Comparison of ENCODE assay signal across 10 mouse cellular contexts in the genomic region with DNA sequence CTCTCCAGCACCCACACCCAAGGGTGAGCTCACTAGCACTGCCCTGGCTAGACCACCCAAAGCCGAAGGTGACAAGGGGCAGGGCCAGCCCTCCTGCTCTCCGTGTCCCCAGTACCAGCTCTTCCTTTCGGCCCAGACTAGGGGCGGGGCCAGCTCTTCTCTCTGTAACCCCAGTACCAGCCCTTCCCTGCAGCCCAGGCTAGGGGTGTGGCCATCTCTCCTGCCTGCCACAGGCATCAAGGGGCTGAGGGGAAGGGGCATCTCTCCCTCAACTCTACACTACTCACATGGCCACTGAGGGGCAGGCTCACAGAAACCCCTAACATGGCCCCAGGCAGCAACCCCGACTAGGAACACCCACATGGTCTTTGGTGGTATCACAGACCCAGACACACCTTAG. TPM values are rescaled to one million over a fixed set of nuclear protein-coding genes. Genes with fewer than 3 reads are reported as not detected.
DNase-seq lines count a peak whose midpoint lies in the region; ATAC-seq lines count a peak whose summit lies in the region.
"Had no signal": no experiment of that assay in that cellular context is flagged by ENCODE, and none has a peak within 500 bp of the region (broad histone marks: within the 10 kb centered on the region; RNA-seq: fewer than 3 reads in every experiment).

No protein-coding gene starts in this region.

- DNase-seq in forebrain, embryonic 10.5 days (ENCODE audit: extremely low spot score, low spot score), result no peak
- DNase-seq in forebrain, embryonic 14.5 days (ENCODE audit: low spot score), result no peak
- DNase-seq in limb, embryonic 11.5 days (ENCODE audit: low spot score), result no peak
- no peak for DNase-seq in limb, embryonic 10.5 days (ENCODE audit: low spot score)
- no peak for DNase-seq in urinary bladder, adult 18-20 months (ENCODE audit: low spot score in 2 of 2)
- no peak for DNase-seq in spleen, adult 12 weeks (ENCODE audit: low spot score)
- DNase-seq: kidney, adult 8-10 months had no signal

- H3K4me2 ChIP-seq in forebrain, embryonic 14.5 days (ENCODE audit: low read length), result no peak overlapping the region
- H3K4me2 ChIP-seq in limb, embryonic 11.5 days (ENCODE audit: low read depth, severe bottlenecking), result no peak overlapping the region
- no peak overlapping the region for H3K4me2 ChIP-seq in embryonic facial prominence, embryonic 12.5 days (replicated peaks)
- H3K4me2 ChIP-seq in limb, embryonic 15.5 days, result no peak overlapping the region

- no peaks in the 10 kb centered on the region for H3K36me3 ChIP-seq in forebrain, embryonic 10.5 days (replicated peaks)
- no peaks in the 10 kb centered on the region for H3K36me3 ChIP-seq in forebrain, embryonic 14.5 days (ENCODE audit: control insufficient read depth, insufficient read depth, low read length)
- no peaks in the 10 kb centered on the region for H3K36me3 ChIP-seq in limb, embryonic 11.5 days (ENCODE audit: control insufficient read depth, insufficient read depth, low read length)
- H3K36me3 ChIP-seq in limb, embryonic 10.5 days, result no peaks in the 10 kb centered on the region
- H3K36me3 ChIP-seq in embryonic facial prominence, embryonic 12.5 days, result no peaks in the 10 kb centered on the region
- no peaks in the 10 kb centered on the region for H3K36me3 ChIP-seq in limb, embryonic 15.5 days

- H3K4me1 ChIP-seq in forebrain, embryonic 10.5 days, result peaks cover 39% of the 10 kb centered on the region
- peaks cover 4% of the 10 kb centered on the region for H3K4me1 ChIP-seq in forebrain, embryonic 14.5 days (ENCODE audit: control insufficient read depth, insufficient read depth, low read length)
- H3K4me1 ChIP-seq in limb, embryonic 11.5 days (ENCODE audit: control insufficient read depth, insufficient read depth, low read length), result peaks cover 5% of the 10 kb centered on the region; the same call in 1 of the 2 replicates
- H3K4me1 ChIP-seq in limb, embryonic 10.5 days, result peaks cover 17% of the 10 kb centered on the region
- peaks cover 9% of the 10 kb centered on the region for H3K4me1 ChIP-seq in embryonic facial prominence, embryonic 12.5 days
- H3K4me1 ChIP-seq in limb, embryonic 15.5 days, result peaks cover 13% of the 10 kb centered on the region

- H3K4me3 ChIP-seq in forebrain, embryonic 10.5 days, result no peak overlapping the region
- H3K4me3 ChIP-seq in forebrain, embryonic 14.5 days (ENCODE audit: low read depth, low read length), result no peak overlapping the region
- no peak overlapping the region for H3K4me3 ChIP-seq in limb, embryonic 11.5 days (ENCODE audit: low read depth, low read length)
- no peak overlapping the region for H3K4me3 ChIP-seq in limb, embryonic 10.5 days
- no peak overlapping the region for H3K4me3 ChIP-seq in embryonic facial prominence, embryonic 12.5 days
- no peak overlapping the region for H3K4me3 ChIP-seq in limb, embryonic 15.5 days

- WGBS in forebrain, embryonic 10.5 days, result 14% methylated on average over 5 of the region's 5 CpGs
- WGBS in forebrain, embryonic 14.5 days, result 16% methylated on average over 5 of the region's 5 CpGs
- WGBS in limb, embryonic 11.5 days, result 4% methylated on average over 5 of the region's 5 CpGs
- 10% methylated on average over 5 of the region's 5 CpGs for WGBS in limb, embryonic 10.5 days
- 6% methylated on average over 5 of the region's 5 CpGs for WGBS in embryonic facial prominence, embryonic 12.5 days
- 11% methylated on average over 5 of the region's 5 CpGs for WGBS in limb, embryonic 15.5 days

- H3K27me3 ChIP-seq in forebrain, embryonic 10.5 days (ENCODE audit: poor library complexity, severe bottlenecking), result peaks cover 19% of the 10 kb centered on the region
- no peaks in the 10 kb centered on the region for H3K27me3 ChIP-seq in forebrain, embryonic 14.5 days (replicated peaks; ENCODE audit: control insufficient read depth, insufficient read depth, low read length)
- H3K27me3 ChIP-seq in limb, embryonic 11.5 days (ENCODE audit: control insufficient read depth, insufficient read depth, low read length), result no peaks in the 10 kb centered on the region
- peaks cover 6% of the 10 kb centered on the region; the same call in 1 of the 2 replicates for H3K27me3 ChIP-seq in limb, embryonic 10.5 days (ENCODE audit: low read depth, poor library complexity, severe bottlenecking)
- no peaks in the 10 kb centered on the region for H3K27me3 ChIP-seq in embryonic facial prominence, embryonic 12.5 days
- peaks cover under 1% of the 10 kb centered on the region; the same call in 1 of the 2 replicates for H3K27me3 ChIP-seq in limb, embryonic 15.5 days

- H3K9me3 ChIP-seq in forebrain, embryonic 10.5 days, result peaks cover 6% of the 10 kb centered on the region
- no peaks in the 10 kb centered on the region for H3K9me3 ChIP-seq in forebrain, embryonic 14.5 days (replicated peaks; ENCODE audit: control insufficient read depth, low read length)
- H3K9me3 ChIP-seq in limb, embryonic 11.5 days (ENCODE audit: control insufficient read depth, low read length), result no peaks in the 10 kb centered on the region
- 0 out of 2 replicates have a peak, but pooled peaks cover 5% of the 10 kb centered on the region for H3K9me3 ChIP-seq in limb, embryonic 10.5 days (replicated peaks)
- no peaks in the 10 kb centered on the region for H3K9me3 ChIP-seq in embryonic facial prominence, embryonic 12.5 days
- H3K9me3 ChIP-seq in limb, embryonic 15.5 days, result no peaks in the 10 kb centered on the region

- no peak overlapping the region for H3K9ac ChIP-seq in forebrain, embryonic 14.5 days (ENCODE audit: low read length)
- no peak overlapping the region for H3K9ac ChIP-seq in limb, embryonic 11.5 days (ENCODE audit: low read length)
- H3K9ac ChIP-seq in embryonic facial prominence, embryonic 12.5 days, result no peak overlapping the region
- H3K9ac ChIP-seq in limb, embryonic 15.5 days, result no peak overlapping the region

- H3K27ac ChIP-seq in forebrain, embryonic 10.5 days, result peak overlapping the region; percentile 48; the same call in 1 of the 2 replicates
- H3K27ac ChIP-seq in forebrain, embryonic 14.5 days (ENCODE audit: low read depth, low read length), result no peak overlapping the region
- H3K27ac ChIP-seq in limb, embryonic 11.5 days (replicated peaks; ENCODE audit: low read depth, low read length), result no peak overlapping the region
- no peak overlapping the region; the same call in 1 of the 2 replicates for H3K27ac ChIP-seq in limb, embryonic 10.5 days
- no peak overlapping the region for H3K27ac ChIP-seq in embryonic facial prominence, embryonic 12.5 days
- no peak overlapping the region for H3K27ac ChIP-seq in limb, embryonic 15.5 days

- no peak for ATAC-seq in forebrain, embryonic 14.5 days
- 0 out of 2 replicates have a peak, but pooled peaks have one; percentile 47 for ATAC-seq in limb, embryonic 11.5 days (ENCODE audit: insufficient number of reproducible peaks, low FRiP score, low TSS enrichment, low read depth)
- peak; percentile 67; the same call in 1 of the 2 replicates for ATAC-seq in embryonic facial prominence, embryonic 12.5 days (ENCODE audit: insufficient number of reproducible peaks, insufficient read depth, low FRiP score, low TSS enrichment)
- peak; percentile 62 for ATAC-seq in limb, embryonic 15.5 days (ENCODE audit: insufficient number of reproducible peaks, low FRiP score, low TSS enrichment, low read depth)
- ATAC-seq: forebrain, embryonic 16.5 days had no signal

RNA-seq across cellular contexts. Expression of gene Serhl, which starts 27.6 kb away (rescaled TPM):
- 49.7 and 51.8 TPM in 2 replicates for polyA plus RNA-seq in forebrain, embryonic 10.5 days (2016; fragmentation: Nextera tagmentation; extraction: Ambion mirVana)
- 32.7 and 37.6 TPM in 2 replicates for polyA plus RNA-seq in forebrain, embryonic 14.5 days (2014; fragmentation: Nextera tagmentation; extraction: Ambion mirVana)
- polyA plus RNA-seq in limb, embryonic 11.5 days (2014; fragmentation: Nextera tagmentation; extraction: Ambion mirVana), result 45.6 and 48.2 TPM in 2 replicates
- 42.8 and 49.1 TPM in 2 replicates for polyA plus RNA-seq in limb, embryonic 10.5 days (2016; fragmentation: Nextera tagmentation; extraction: Ambion mirVana)
- 56.2 and 57.8 TPM in 2 replicates for polyA plus RNA-seq in embryonic facial prominence, embryonic 12.5 days (2016; fragmentation: Nextera tagmentation; extraction: Ambion mirVana)
- polyA plus RNA-seq in limb, embryonic 15.5 days (2015; fragmentation: Nextera tagmentation; extraction: Ambion mirVana), result 66.0 and 68.8 TPM in 2 replicates

RNA-seq across cellular contexts. Expression of gene Nfam1, which starts 28.6 kb away (rescaled TPM):
- 1.6 and 2.3 TPM in 2 replicates for polyA plus RNA-seq in forebrain, embryonic 10.5 days (2016; fragmentation: Nextera tagmentation; extraction: Ambion mirVana)
- 1.2 and 2.0 TPM in 2 replicates for polyA plus RNA-seq in forebrain, embryonic 14.5 days (2014; fragmentation: Nextera tagmentation; extraction: Ambion mirVana)
- 1.9 and 3.0 TPM in 2 replicates for polyA plus RNA-seq in limb, embryonic 11.5 days (2014; fragmentation: Nextera tagmentation; extraction: Ambion mirVana)
- 2.6 and 2.9 TPM in 2 replicates for polyA plus RNA-seq in limb, embryonic 10.5 days (2016; fragmentation: Nextera tagmentation; extraction: Ambion mirVana)
- polyA plus RNA-seq in embryonic facial prominence, embryonic 12.5 days (2016; fragmentation: Nextera tagmentation; extraction: Ambion mirVana), result 2.3 and 3.0 TPM in 2 replicates
- polyA plus RNA-seq in limb, embryonic 15.5 days (2015; fragmentation: Nextera tagmentation; extraction: Ambion mirVana), result 4.7 and 5.2 TPM in 2 replicates
